Mouse (Mus musculus): ENCODE measurements around the gene Ninj1.

Gene Ninj1

DNA sequence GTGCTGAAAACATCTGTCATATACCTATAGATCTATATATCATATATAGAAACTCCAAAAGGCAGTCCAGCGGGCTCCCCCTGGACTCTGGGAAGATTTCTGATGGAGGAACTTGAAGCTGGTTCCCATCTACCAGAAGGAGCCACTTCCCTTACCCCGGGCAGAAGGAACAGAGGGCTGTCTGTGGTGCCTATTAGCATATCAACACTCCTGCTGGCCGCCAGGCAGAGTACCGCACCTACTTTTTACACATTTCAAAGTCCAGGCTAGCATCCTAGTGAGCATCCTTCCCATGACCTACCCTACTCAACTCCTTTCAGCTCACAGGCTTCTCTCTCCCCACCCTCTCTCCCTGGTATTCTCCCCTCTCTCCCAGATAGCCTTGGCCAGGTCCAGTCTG is 38.3 kb downstream of the Ninj1 start:
- no peak for DNase-seq (ENCODE audit: low spot score in 2 of 2)

DNA sequence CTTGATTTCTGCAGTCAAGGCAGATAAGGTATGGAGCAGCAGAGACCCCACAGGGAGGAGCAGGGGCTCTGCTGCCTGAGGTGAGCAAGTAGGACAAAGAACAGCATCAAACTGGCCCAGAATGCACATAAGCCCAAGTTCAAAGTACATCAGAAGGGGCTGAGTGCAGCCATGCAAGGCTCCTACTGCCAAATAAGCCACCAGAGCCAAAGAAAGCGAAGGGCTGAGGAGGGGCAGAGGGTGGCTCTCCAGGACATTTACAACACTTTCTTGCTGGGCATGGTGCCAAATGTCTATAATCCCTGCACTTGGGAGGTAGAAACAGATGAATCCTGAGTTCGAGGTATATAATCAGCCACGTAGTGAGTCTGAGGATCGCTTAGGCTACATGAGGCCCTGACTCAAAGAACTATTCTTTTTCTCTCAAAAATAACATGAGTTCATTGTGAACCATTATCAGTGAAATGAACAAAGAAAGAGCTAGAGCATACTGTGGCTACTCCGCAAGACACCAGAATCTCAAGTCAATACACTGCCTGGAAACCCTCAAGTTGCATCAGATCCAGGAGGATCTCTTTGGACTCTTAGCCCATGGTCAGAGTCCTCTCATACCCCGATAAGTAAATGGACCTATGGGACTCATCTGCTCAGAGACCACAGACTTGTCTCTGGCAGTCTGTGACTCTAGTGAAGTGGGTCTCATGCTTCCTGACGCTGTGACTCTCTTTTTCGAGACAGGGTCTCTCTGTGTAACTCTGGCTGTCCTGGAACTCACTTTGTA is 46.7 kb downstream of the Ninj1 start:
- DNase-seq (ENCODE audit: low spot score in 2 of 2) = no peak

- DNase-seq (ENCODE audit: low spot score in 2 of 2) = no peak
These were observed 47.4 kb downstream of the Ninj1 start for GRCm38 (mm10) chr13:49234711-49235110.

- no peak for DNase-seq (ENCODE audit: low spot score in 2 of 2)
These were observed 50.3 kb downstream of the Ninj1 start for GRCm38 (mm10) chr13:49237617-49238016.

DNA sequence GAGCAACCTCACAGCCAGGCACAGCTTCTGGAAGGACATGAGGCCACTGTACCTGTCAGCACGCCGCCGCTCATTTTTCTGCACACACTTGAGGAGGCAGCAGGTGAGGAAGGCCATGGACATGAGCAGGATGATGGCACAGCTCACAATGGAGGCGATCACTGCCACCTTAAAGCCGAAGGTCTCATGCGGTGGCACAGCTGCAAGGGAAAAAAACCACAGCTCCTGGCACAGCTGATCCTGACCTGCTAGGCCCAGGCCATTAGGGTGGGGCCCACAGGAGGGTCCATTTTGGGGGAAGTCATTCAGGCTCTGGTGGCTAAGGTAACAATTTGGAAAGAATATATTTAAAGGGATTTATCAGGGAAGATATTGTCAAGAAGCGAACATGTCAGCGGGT is 51.5 kb downstream of the Ninj1 start:
- no peak for DNase-seq (ENCODE audit: low spot score in 2 of 2)

DNA sequence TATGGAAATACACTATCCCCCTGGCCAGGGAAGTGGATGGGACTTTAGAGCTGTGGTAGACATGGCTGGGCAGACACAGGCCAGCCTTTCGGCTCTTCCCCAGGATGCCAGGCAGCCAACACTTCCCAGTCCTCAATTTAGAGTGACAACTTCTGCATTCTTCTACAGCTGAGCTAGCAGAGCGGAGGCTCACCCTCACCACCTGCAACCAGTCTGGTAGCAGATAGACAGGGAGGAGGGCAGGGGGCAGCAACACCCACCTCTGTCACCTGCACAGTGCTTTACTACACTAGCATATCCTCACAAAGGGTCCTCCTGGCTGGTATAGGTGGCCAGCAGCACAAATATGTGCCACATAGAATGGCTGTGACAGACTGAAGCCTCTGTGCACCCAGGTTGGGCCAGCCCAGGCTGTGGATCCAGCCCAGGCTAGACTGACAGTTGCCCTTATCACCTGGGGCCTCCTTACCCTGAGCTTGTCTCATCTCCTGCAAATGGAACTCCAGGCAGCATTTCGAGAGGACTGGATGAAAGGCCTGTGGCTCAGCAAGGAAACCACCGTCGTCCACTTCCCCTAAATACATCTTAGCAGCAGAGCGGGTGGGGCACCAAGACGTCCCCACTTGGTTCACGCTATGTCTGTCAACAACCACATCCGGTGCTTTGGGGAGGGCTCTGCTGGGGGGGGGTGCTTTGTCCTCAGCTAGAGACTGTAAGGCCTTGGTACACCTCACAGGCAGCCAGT is 55.2 kb downstream of the Ninj1 start:
- DNase-seq (ENCODE audit: low spot score in 2 of 2) = no peak

- DNase-seq (ENCODE audit: low spot score in 2 of 2) = no peak
These were observed 56.2 kb downstream of the Ninj1 start for GRCm38 (mm10) chr13:49243492-49243891.

- no peak for DNase-seq (ENCODE audit: low spot score in 2 of 2)
These were observed 58.0 kb downstream of the Ninj1 start for GRCm38 (mm10) chr13:49245251-49245650.
